Mouse (Mus musculus) stomach, postnatal 0 days (tissue): Measurements from ENCODE around the gene Slc31a1.

Experiments used
- CTCF ChIP-seq: IDR thresholded peaks from 2 replicates; pipeline ENCODE4 v1.5.1; 2016; ENCODE audit warnings: antibody characterized with exemption, low read depth, mild to moderate bottlenecking, moderate library complexity
- EP300 ChIP-seq: optimal IDR thresholded peaks from 2 replicates; pipeline ENCODE3; 2016; ENCODE audit warnings: antibody characterized with exemption

GRCm38 (mm10) chr4:62410325-62410724 lies 49.8 kb downstream of the Slc31a1 start:
- TF ChIP-seq CTCF (no peak), EP300 (no peak)
